Mouse (Mus musculus): ENCODE data around the gene Creb5. TPM values are rescaled to one million over a fixed set of nuclear protein-coding genes. Genes with fewer than 3 reads are reported as not detected.
"Not testable (repeated sequence)": the region's sequence is repeated elsewhere in the genome, so short reads cannot be mapped to it uniquely, and the experiment has no call there.

The Creb5 gene
- polyA plus RNA-seq, 1 experiment: 0.30 TPM

- 94% methylated on average over 7 of the region's 7 CpGs for WGBS
- DNase-seq (ENCODE audit: low read depth, low spot score): not testable (repeated sequence)
Measured at GRCm38 (mm10) chr6:53402551-53402950, 115.5 kb downstream of the Creb5 start.

DNA sequence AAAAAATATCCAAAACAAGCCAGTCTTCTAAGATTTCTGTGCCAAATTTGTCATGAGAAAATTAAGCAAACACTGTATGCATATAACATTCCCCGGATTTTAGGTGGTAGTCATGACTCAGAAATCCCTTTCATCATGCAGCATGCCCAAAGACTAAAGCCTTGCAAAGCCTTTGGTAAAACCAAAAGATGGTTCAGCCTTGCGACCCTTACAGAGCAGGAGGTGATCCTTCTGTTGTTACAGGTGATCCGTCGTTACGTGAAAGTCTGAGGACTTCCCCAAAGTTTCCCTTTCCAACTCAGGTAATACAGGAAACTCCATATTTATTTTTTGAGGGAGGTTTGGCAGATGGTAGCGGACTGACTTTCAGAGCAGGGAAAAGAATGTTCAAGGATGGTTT is 122.1 kb downstream of the Creb5 start:
- 88% methylated on average over 6 of the region's 6 CpGs for WGBS

DNA sequence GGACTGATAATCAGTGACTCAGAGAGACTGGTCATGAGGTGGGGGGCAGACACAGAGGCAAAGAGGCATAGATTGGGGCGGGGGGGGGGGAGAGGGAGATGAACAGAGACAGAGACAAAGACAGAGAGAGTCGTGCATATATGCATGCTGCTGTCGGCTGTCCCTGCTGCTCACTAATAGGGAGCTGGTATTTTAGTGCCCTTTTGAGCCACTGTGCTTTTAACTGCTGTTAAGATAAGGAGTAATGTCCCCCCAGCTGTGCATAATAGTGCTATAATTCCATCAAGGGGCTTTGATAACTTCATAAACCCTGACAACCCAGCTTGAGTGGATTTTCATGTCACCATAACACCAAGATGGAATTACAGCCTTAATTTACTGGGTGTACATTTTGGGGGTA is 134.3 kb downstream of the Creb5 start:
- no peak for DNase-seq (ENCODE audit: low read depth, low spot score)
- 37% methylated on average over 3 of the region's 3 CpGs for WGBS

More for the DNA sequence above, 122.1 kb downstream of the Creb5 start:
- no peak for DNase-seq (ENCODE audit: low read depth, low spot score)

DNA sequence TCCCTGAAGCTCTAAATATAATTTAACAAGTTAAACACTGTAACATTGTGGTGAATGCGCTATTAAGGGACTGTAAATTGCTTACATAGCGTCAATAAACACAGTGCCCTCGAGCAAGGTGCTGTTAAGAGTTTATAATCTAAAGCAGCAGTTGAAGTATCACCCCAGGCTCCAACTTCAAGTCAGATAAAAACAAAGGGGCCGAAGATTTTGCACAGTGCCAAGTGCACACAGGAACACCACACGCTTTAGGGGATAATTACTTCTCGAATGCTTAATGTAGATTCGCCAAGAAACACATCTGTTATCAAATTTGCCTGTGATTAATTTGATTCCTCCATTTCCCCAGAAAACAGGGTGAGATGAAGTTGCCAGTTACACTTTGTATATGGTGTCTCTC is 142.3 kb downstream of the Creb5 start:
- 28% methylated on average over 7 of the region's 7 CpGs for WGBS
- DNase-seq (ENCODE audit: low read depth, low spot score): no peak

DNA sequence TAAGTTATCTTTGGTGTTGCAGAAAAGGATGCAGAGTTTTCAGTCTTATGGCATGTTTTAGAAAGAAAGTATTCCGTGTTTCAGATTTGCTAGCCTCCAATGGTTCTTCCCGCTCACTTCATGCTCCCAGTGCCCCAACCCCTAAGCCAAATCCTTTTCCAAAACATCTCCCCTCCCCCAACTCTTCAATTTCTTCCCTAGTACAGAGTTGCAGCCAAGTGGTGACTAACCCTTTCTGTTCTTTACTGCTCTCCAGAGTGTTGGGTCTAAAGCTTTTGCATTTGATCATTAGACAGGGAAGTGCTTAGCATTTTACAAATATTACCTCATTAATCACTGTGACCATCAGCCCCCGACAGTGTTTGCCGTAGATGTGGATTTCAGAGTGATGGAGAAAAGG is 142.8 kb downstream of the Creb5 start:
- WGBS: 68% methylated on average over 4 of the region's 4 CpGs
- DNase-seq (ENCODE audit: low read depth, low spot score): no peak

DNA sequence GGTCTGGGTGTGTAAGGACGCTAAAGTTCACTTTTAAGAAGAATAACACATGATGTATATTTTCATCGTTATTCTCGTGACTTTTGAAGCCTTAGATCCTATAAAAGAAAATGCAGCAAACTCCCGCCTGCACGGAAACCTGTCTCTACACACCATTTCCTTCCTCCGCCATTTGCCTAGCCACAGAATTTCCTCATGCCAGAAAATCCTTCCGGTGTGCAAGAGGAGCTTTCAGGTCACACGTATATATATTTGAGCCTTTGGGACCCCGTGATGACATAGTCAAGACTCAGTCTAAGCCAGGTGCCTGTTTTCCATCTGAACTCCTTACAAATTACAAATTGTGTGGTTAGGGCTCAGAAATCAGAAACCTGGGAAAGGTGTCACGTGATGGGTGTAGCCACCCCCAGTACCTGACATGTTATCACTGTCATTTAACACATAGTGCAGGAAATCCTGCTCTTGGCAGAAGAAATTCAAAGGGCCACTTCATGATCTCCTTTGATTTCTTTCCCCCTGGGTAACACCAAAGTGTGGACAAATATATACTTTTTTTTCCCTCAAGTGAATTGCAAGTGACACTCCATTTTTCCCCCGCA is 158.9 kb downstream of the Creb5 start:
- 83% methylated on average over 11 of the region's 11 CpGs for WGBS
- DNase-seq (ENCODE audit: low read depth, low spot score): no peak

- DNase-seq (ENCODE audit: low read depth, low spot score): no peak
- 91% methylated on average over 9 of the region's 9 CpGs for WGBS
Measured at GRCm38 (mm10) chr6:53447479-53447878, 160.4 kb downstream of the Creb5 start.

DNA sequence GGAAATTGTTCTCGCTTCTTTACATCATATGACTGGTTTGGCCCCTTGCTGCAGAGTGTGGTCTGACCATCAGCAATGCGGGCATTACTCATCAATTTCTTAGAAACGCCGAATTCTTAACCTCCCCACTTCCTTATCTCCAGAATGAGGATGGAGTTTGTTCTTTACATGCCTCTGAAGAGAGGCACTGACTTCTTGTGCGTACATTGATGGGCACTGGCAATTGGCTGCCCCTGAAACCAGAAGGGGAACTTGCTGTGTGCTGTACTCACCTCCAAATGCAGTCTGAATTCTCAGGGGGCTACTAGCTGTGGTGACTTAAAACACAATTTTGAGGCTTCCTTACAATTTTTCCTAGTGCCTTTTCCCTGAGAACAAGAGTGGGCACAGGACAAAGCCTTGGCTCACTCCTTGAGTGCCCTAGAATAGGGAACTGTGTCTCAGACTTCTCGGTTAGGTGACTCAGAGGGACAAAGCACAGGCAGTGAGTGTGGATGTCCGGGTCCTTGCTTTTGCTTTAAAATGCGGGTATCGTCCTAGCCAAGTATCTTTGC is 161.3 kb downstream of the Creb5 start:
- no peak for DNase-seq (ENCODE audit: low read depth, low spot score)
- 49% methylated on average over 9 of the region's 9 CpGs for WGBS

- 24% methylated on average over 9 of the region's 9 CpGs for WGBS
- DNase-seq (ENCODE audit: low read depth, low spot score): no peak
Measured at GRCm38 (mm10) chr6:53449437-53450173, 162.5 kb downstream of the Creb5 start.

DNA sequence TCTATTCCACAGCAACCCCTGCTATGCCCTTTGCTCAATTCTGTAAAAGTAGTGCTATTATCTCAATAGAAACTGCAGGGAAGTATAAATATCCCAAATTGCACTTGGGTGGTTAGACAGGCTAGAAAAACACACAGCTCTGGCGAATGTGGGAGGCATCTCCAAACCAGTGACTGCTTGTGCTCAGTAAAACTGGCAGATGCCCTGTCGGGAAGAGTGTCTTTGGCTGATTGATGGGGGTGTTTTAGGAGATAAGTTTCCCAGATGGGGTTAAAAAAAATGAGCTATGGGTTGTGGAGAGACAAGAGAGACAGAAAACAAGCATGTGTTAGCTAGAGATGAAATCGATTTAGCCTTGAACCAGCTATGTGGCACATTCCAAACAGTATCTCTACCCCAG is 163.4 kb downstream of the Creb5 start:
- DNase-seq (ENCODE audit: low read depth, low spot score): no peak
- WGBS: 36% methylated on average over 3 of the region's 3 CpGs

DNA sequence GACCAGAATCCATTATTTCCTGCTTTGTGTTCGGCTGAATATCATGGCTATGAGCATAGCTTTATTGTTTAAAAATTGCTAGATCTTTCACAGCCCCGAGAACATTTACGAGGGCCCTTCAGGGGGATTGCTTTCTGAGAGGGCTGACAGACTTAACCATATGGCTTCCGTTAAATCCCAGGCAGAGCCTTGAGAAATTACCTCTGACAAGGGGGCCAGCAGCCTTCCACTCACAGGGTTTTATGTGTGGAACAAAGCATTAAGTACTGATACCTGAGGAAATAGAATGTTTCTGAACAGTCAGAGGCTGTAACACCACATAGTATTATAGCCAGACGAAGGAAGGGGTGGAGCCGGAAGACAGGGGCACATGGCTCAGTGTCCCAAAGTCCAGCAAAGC is 165.2 kb downstream of the Creb5 start:
- DNase-seq (ENCODE audit: low read depth, low spot score): no peak
- 40% methylated on average over 6 of the region's 6 CpGs for WGBS

- no peak for DNase-seq (ENCODE audit: low read depth, low spot score)
- WGBS: 47% methylated on average over 4 of the region's 4 CpGs
Measured at GRCm38 (mm10) chr6:53455442-53455841, 168.4 kb downstream of the Creb5 start.

GRCm38 (mm10) chr6:53456111-53456510 is 169.0 kb downstream of the Creb5 start:
- WGBS: 93% methylated on average over 5 of the region's 5 CpGs
- no peak for DNase-seq (ENCODE audit: low read depth, low spot score)

DNA sequence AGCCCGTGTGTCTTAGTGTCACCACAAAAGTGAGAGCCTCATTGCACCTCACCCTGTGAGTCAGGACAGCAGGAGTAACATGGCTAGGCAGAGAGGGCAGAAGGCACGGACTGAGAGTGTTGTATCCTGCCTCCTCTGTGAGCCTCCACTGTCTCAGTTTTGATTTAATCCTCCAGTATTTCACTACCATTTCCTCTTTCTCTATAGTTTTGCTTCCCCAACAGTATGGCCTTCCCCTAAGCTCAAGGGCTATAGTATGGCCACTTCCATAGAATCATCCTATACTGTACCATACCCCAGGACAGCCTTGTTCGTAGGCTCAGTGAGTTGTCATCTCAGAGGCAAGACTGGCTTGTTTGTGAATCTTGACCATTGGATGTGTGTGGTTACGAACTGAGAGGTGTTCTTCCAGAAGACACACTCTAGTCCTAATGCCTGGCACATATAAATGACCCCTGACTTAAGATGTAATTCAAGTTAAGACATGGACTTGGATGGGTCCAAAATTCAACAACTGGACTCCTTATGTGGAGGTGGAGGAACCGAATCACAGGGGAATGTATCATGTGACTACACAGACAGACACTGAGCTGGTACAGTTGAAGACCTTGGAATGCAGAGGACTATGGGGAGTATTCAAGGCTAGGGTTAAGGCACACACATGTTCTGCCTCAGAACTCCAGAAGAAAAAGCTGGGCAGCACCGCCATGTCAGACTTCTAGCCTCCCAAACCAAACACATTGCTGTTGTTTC is 173.1 kb downstream of the Creb5 start:
- DNase-seq (ENCODE audit: low read depth, low spot score): no peak
- WGBS: 87% methylated on average over 6 of the region's 6 CpGs

GRCm38 (mm10) chr6:53461056-53461455 is 174.0 kb downstream of the Creb5 start:
- 92% methylated on average over 6 of the region's 6 CpGs for WGBS
- no peak for DNase-seq (ENCODE audit: low read depth, low spot score)

DNA sequence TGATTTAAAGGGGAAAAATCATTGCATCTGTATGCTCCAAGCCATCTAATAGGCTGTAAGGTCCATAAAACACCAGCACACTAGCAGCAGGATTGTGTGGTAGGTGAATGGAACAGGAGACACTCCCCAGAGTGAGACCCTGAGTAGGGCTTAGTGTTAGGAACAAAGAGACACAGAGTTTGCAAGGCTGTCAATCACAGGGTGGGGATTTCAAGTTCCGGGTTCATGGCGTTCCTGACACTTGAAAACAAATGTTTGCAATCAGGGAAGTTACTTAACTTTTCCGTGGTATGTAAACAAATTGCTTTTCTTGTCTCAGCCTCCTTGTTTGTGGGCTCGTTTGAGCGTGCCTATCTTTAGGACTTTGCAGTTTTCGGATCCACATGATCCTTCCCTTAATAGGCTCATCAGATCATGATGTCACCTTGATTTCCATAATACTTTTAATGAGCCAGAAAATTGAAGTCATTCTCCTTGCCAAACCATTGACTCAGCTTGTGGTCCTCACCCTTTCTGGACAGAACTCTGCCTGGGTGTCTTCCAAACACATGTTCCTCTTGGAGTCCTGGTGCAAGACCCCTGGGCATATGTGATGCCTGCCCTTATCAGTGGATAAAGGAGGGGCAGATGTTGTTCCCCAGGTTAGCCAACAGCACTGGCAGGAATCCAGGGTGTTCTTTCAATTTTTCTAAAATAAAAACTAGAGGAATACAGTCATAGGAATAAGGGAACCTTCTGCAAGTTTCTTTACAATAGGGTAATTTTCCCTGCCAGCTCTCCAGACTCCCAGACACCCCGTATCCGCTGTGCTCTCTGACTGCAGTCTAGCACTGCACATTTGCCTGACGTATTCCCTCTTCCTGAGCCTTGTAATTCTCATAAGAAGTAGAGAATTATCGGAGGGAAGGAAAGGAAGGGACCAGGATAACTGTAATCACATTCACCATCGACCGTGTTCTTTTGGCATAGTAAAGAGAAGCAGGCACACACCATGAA is 175.0 kb downstream of the Creb5 start:
- no peak for DNase-seq (ENCODE audit: low read depth, low spot score)
- 54% methylated on average over 12 of the region's 12 CpGs for WGBS

DNA sequence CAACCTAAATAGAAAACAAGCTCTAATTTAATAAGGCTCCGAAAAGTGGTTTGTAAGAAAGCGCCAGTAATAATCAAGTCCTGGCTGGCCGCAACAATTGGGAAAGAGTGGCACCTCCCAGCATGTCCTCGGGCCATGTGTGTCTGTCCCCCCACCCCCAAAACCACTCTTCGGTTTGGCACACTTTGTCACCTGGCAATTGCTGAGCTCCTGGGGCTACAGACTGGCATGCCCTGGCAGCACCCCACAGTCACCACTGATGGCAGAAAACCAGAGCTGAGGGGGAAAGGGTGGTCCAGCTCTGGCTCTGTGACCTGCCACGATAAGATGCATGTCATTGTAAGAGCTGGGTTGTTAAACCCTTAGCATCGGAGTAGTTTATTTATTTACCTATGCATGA is 175.7 kb downstream of the Creb5 start:
- no peak for DNase-seq (ENCODE audit: low read depth, low spot score)
- WGBS: 71% methylated on average over 7 of the region's 7 CpGs

DNA sequence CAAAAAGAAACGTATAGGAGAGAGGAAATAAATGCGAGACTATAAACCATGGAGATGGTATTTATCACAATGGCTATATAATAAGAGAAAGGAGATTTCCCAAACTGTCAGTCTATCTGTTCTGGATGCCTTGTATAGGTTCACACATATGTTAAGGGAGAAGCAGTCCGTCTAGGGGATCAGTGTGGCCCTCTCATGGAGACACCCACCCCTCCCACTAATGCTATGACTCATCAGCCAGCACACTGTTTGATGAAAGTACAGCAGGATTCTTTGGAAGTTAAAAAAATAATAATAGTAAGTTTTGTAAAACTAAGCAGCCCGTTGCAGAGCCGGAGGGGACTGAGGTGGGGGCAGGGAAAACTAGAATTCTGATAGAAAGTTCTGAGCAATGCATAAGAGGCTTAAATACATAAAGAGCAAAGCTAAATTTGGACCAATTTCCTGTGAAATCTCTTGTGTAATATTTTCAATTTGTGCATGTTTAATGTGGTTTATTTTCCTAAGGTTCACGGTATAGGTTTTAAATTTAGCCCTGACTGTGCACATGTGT is 176.3 kb downstream of the Creb5 start:
- WGBS: 62% methylated on average over 6 of the region's 6 CpGs
- no peak for DNase-seq (ENCODE audit: low read depth, low spot score)

DNA sequence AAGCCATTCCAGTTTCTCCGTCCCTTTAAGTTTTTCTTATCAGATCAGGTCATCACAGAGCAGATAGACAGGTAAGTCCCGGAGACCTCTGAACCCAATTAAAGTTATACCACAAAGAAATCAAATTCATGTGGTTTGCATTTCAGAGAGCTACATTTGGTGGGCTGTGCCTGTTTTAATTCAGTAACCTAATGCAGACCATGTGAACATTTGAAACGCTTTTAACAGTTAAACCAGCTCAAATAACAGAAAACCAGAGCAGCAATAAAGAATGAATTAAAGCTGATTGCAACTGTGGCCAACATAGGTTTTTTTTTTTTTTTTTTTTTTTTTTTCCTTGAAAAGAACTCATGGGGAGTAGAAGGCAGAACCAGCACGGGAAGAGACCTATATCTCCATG is 182.1 kb downstream of the Creb5 start:
- WGBS: 45% methylated on average over 4 of the region's 4 CpGs
- DNase-seq (ENCODE audit: low read depth, low spot score): no peak

Measured in large intestine, adult 2 months (tissue).